ENCODE assay signal across 8 mouse cellular contexts in genomic region chr8:82689322-82689721, GRCm38 (mm10).
DNase-seq lines count a peak whose midpoint lies in the region; ATAC-seq and TF ChIP-seq lines count a peak whose summit lies in the region.
"Had no signal": no experiment of that assay in that cellular context is flagged by ENCODE, and none has a peak within 500 bp of the region (broad histone marks: within the 10 kb centered on the region; RNA-seq: fewer than 3 reads in every experiment).

No protein-coding gene starts in this region.

- no peaks in the 10 kb centered on the region for H3K4me1 ChIP-seq in E14TG2a.4 (replicated peaks; ENCODE audit: low read depth, low read length)
- no peaks in the 10 kb centered on the region for H3K4me1 ChIP-seq in heart, postnatal 0 days (ENCODE audit: control insufficient read depth, insufficient read depth)
- no peaks in the 10 kb centered on the region for H3K4me1 ChIP-seq in stomach, embryonic 14.5 days (ENCODE audit: control insufficient read depth, insufficient read depth, low read length)
- H3K4me1 ChIP-seq: neural tube, embryonic 12.5 days had no signal

- H3K9me3 ChIP-seq in E14TG2a.4 (ENCODE audit: low read length): no peaks in the 10 kb centered on the region
- no peaks in the 10 kb centered on the region for H3K9me3 ChIP-seq in heart, postnatal 0 days (replicated peaks; ENCODE audit: control insufficient read depth, low read length)
- no peaks in the 10 kb centered on the region for H3K9me3 ChIP-seq in stomach, embryonic 14.5 days (ENCODE audit: control insufficient read depth, low read depth, low read length)
- H3K9me3 ChIP-seq: neural tube, embryonic 12.5 days had no signal

- no peak overlapping the region for H3K4me2 ChIP-seq in heart, postnatal 0 days (ENCODE audit: low read depth, low read length)
- H3K4me2 ChIP-seq in stomach, embryonic 14.5 days (replicated peaks; ENCODE audit: low read depth, low read length): no peak overlapping the region
- H3K4me2 ChIP-seq: neural tube, embryonic 12.5 days had no signal

- 39% methylated on average over 3 of the region's 3 CpGs for WGBS in heart, postnatal 0 days
- 45% methylated on average over 3 of the region's 3 CpGs for WGBS in stomach, embryonic 14.5 days

- H3K36me3 ChIP-seq in E14TG2a.4 (ENCODE audit: insufficient read depth, low read length): no peaks in the 10 kb centered on the region
- no peaks in the 10 kb centered on the region for H3K36me3 ChIP-seq in heart, postnatal 0 days (replicated peaks; ENCODE audit: control insufficient read depth, insufficient read depth, low read length)
- H3K36me3 ChIP-seq in stomach, embryonic 14.5 days (ENCODE audit: control insufficient read depth, insufficient read depth, low read length): no peaks in the 10 kb centered on the region
- H3K36me3 ChIP-seq: neural tube, embryonic 12.5 days had no signal

- no peak for TF ChIP-seq EP300 in heart, postnatal 0 days (IDR thresholded peaks at IDR 0.05; ENCODE audit: low read depth)

- no peak overlapping the region for H3K4me3 ChIP-seq in E14TG2a.4 (replicated peaks; ENCODE audit: low read length)
- H3K4me3 ChIP-seq in heart, postnatal 0 days (ENCODE audit: low read depth, low read length): no peak overlapping the region
- H3K4me3 ChIP-seq in stomach, embryonic 14.5 days (ENCODE audit: low read depth, low read length): no peak overlapping the region
- H3K4me3 ChIP-seq: neural tube, embryonic 12.5 days had no signal

- peak; percentile 27 for TF ChIP-seq CTCF in E14TG2a.4 (conservative IDR thresholded peaks at IDR 0.05; ENCODE audit: low read length)
- peak; percentile 79 for TF ChIP-seq CTCF in heart, postnatal 0 days (IDR thresholded peaks at IDR 0.05; ENCODE audit: low read depth)

- H3K9ac ChIP-seq in heart, postnatal 0 days (replicated peaks; ENCODE audit: low read depth, low read length): no peak overlapping the region
- no peak overlapping the region for H3K9ac ChIP-seq in stomach, embryonic 14.5 days (replicated peaks; ENCODE audit: low read depth, low read length)
- H3K9ac ChIP-seq: neural tube, embryonic 12.5 days had no signal

- peak; percentile 18 for DNase-seq in MN1 (ENCODE audit: low spot score)
- peak; percentile 75 to 82 for DNase-seq in cerebellum, postnatal 14 days
- DNase-seq in heart, postnatal 0 days (ENCODE audit: low spot score): peak; percentile 33
- peak; percentile 45 to 64 for DNase-seq in kidney, postnatal 4 days

- H3K27me3 ChIP-seq in E14TG2a.4 (ENCODE audit: insufficient read depth, low read length): no peaks in the 10 kb centered on the region
- no peaks in the 10 kb centered on the region for H3K27me3 ChIP-seq in heart, postnatal 0 days (ENCODE audit: control insufficient read depth, insufficient read depth, low read length)
- no peaks in the 10 kb centered on the region for H3K27me3 ChIP-seq in stomach, embryonic 14.5 days (ENCODE audit: control insufficient read depth, insufficient read depth, low read length)
- H3K27me3 ChIP-seq: neural tube, embryonic 12.5 days had no signal

- ATAC-seq in heart, postnatal 0 days (ENCODE audit: insufficient read depth, low read depth): no peak
- ATAC-seq in megakaryocyte, adult 5-6 weeks (ENCODE audit: poor library complexity, severe bottlenecking): peak; percentile 40; the same call in 1 of the 2 replicates
- 0 out of 2 replicates have a peak, but pooled peaks have one; percentile 61 for ATAC-seq in stomach, embryonic 14.5 days (ENCODE audit: insufficient number of reproducible peaks, insufficient read depth, low FRiP score, low read depth)

- no peak overlapping the region for H3K27ac ChIP-seq in heart, postnatal 0 days (ENCODE audit: low read depth)
- no peak overlapping the region for H3K27ac ChIP-seq in stomach, embryonic 14.5 days (ENCODE audit: low read length)
- H3K27ac ChIP-seq: neural tube, embryonic 12.5 days had no signal

Comparison
In these comparisons a context has a peak if more than half of its experiments do, and no peak if none do; other contexts are left out.
1. DNase-seq: peak in every context shown above with its lines; median percentile 78 in cerebellum, postnatal 14 days; 54 in kidney, postnatal 4 days; 33 in heart, postnatal 0 days; 18 in MN1.